Mouse (Mus musculus) brain, embryonic 18.5 days (tissue): ENCODE data around the gene Rnf181.

Source experiments
- DNase-seq: peaks from one replicate; pipeline ENCODE4 v3.0.0-alpha.2; 2012; ENCODE audit warnings: low read depth, low spot score

Rnf181 gene

DNA sequence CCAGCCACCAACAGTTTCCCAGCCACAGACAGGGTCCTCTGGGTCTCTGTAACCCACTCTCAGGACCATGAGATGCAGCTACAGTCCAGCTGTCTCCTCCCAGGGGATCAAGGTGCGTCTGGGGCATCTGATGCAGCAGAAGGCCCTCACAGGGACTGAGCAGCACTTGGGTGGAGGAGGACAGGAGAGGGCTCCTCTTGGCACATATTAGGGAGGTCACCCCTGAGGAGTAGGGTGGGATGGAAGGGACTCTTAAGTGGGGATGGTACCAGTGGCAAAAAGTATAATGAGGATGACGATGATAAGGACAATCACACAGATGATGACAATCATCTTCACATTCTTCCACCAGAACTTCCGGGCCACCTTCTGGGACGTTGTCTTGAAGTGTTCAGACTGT lies 18.5 kb upstream of the Rnf181 start:
- no peak for DNase-seq

DNA sequence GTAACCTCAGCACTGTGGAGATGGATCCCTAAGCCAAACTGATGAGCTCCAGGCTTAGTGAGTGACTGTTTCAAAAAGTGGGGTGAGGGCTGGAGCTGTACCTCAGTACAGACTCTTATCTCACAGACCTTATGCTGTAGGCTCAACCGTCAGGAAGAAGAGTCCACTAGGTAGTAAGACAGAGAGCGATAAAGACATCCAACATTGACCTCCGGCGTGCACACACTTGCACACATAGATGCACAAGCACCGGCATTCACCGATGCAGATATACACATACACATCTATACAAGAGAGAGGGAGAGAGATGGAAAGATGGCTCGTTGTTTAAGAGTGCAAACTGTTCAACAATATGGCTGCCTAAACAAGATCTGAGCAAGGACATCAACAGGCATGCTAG lies 17.2 kb upstream of the Rnf181 start:
- DNase-seq = no peak

DNA sequence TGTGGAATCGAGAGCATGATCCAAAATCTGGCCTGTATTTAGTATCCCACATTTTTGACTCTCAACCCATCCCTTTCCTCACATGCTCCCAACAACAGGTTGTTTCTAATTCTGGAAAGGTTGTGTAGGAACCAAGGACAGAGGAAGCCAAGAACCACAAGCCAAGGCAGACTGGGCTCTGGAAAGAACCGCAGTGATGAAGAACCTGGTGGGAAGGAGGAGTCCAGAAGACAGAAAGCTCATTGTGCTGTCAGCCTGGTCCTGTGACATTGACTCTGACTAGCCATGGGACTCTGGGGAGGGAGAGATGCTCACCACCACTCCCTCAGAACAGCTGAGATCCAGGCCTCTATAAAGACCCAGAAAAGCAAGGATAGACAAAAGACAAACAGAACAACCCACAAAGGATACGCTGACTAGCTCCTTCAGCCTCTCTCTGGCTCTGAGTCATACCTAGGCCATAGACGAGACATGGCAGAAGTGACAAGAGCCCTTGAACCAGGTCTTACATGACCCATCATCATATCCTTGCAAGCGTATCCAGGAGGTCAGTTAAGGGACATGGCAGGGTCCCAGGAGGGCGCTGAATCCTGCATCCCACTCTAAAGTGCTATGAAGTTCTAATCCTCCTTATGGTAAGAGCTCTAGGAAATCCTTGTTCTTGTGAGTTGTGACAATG lies 16.5 kb upstream of the Rnf181 start:
- no peak for DNase-seq

DNA sequence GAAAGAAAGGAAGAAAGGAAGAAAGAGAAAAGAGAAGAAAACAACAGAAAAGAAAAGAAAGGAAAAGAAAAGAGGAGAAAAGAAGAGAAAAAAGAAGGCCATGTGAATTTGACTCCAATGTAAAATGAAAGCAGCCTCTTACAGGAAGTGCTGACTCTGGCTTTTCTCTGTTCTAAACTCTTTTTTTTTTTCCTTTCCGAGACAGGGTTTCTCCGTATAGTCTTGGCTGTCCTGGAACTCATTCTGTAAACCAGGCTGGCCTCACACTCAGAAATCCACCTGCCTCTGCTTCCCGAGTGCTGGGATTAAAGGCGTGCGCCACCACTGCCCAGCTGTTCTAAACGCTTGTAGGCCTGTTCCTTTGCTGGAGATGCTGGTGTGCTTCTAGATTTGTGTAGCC lies 15.7 kb upstream of the Rnf181 start:
- DNase-seq = no peak

DNA sequence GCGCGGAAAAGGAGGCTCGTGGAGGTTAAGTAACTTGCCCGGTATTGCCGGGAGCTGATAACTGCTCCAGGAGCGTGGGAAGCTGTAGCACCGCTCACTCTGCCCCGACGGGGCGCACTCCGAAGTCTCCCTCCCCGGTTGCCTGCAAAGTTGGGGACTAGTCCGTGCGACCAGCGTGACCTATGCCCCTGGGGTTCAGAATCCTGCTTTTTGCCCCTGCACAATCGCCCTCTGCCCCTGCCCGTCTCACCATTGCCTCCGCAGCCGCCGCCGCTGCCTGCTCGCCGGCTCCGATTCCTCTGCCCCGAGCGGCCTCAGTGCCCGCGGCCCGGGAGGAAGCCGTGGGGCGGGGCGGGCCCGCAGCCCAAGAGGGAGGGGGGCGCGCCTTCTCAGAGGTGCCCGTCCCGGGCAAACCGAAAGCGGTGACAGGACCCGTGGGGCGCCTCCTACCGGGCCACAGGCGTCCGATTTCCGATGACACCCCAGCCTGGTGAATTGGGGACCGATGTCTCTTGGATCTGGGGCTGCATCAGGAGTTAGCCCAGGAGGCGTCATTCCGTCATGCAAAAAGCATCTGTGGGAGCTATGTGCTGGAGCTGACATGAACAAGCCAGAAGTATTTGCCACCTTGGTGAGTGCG lies 13.5 kb upstream of the Rnf181 start, which contains the start of gene Vamp5:
Gene Vamp5, minus strand, starts transcription at position 338 of the 640 bp plus-strand sequence.
- DNase-seq = no peak

DNA sequence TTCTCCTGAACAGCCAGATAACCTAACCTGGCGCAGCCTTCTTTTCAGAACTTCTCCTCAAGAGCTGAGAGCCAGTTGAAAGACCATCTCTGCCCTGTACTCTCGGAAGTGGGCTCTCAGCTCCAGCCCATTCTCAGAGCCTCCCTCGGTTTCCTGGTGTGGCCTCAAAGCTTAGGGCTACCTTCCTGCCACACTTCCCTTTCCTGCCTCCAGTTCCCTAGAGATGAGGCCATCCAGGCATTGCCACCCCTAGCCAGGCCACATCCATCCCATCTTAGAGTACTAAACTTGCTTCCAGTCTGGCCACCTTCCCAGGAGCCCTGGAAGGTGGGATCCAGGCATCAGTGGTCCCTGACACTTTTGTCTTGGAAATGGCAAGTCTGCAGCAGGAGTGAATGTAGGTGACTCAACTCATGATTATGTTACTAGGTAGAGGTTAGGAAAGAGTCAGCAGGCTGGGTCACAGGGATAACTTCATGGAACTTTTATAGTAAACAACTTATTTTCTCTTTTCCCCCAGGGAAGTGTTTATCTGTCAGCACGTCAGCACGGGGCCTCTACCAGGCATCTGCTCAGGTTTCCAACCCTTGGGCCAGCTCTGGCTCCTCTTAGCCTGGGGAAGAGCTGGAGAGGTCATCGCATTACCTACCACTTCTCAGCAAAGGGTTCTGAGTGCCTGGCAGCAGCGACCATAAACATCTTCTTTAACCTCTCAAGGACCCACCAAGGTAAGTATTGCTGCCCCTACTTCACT lies 12.8 kb upstream of the Rnf181 start:
- no peak for DNase-seq

DNA sequence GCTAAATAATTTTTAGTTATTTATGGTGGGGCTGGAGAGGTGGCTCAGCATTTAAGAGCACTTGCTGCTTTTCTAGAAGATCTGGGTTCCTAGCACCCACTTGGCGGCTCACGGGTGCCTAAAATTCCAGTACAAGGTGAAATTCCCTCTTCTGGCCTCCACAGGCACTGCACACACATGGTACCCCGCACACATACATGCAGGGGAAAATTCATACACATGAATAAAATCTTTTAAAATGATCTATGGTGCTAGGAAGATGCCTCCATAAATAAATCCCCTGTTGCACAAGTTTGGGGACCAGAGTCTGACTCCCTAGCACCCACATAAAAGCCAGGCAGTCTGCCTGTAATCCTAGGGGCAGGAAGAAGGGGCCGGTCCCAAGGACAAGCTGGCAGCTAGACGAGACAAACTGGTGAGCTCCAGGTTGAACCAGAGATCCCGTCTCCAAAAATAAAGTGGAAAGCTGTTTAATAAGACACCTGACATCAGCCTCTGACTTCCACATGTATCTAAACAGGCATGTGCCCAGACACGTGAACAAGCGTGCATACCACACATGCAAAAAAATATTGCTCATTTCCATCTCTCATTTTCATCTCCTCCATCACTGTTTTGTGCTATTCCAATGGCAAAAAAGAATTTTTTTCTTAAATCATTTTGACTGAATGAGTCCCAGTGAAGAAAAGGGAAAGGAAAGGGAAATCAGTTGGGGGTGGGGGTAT lies 11.9 kb upstream of the Rnf181 start:
- DNase-seq = no peak

DNA sequence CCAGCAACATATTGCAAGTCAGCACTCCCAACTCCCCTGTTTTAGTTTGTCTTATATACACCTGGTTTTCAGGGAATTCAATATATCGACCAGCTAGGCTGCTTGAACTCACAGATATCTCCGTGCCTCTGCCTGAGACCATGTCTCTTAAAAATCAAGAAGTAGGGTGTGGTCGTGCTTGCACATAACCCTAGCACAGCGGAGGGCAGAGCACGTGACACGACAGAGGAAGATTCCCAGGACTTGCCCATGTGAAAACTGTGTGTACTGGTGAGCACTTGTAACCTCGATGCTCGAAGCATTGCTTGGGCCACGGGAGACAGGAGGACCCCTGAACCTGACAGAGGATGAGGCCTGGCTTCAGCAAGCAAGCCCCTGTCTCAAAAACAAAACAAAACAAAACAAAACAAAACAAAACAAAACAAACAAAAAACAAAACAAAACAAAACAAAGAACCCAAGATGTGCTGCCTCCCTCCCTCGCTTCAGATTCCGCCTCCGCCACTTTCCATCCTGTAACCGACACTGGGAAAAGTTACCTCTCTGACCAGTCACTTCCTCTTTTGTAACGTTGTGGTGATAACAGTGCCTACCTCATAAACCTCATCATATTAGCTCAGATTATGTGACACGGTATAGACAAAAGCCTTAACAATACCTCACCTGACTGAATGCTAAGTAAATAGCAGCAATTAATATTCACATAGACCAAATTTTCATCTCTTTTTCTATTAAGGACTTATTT lies 8.2 kb upstream of the Rnf181 start:
- DNase-seq = no peak

DNA sequence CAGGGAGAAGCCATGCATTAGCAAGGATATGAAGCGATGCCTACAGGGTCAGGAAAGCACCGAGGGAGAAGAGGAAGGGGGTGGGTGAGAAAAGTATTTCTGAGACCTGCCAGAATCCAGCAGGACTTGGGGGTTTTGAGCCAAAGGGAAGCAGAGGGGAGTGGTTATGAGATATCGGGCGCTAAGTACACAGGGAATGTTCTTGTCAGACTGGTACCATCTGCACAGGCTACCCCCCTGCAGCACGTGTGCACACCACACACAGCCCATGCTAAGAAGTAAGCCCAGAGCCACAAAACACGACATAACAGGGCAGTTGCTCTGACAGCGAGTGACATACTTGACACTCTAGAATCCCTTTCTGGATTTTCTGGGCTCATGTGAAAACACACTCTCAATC lies 7.5 kb upstream of the Rnf181 start:
- no peak for DNase-seq

DNA sequence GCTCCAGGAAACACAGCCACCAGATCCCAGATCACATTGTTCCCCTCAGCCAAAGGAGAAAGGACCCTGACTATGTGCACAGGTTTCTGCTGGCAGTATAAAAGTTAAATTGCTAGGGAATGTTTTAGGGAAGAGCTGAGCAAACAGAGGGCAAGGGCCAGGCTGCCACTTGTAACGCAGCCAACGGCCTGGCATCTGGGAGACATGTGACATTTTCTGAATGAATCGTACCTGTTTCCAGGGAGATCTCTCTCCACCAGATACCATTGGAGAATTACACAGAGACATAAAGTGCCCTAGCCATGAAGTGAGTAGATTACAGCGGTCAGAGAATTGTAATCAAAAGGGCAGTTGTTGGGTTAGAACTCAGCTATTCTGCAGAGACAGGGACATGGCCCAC lies 6.4 kb upstream of the Rnf181 start:
- DNase-seq = no peak

DNA sequence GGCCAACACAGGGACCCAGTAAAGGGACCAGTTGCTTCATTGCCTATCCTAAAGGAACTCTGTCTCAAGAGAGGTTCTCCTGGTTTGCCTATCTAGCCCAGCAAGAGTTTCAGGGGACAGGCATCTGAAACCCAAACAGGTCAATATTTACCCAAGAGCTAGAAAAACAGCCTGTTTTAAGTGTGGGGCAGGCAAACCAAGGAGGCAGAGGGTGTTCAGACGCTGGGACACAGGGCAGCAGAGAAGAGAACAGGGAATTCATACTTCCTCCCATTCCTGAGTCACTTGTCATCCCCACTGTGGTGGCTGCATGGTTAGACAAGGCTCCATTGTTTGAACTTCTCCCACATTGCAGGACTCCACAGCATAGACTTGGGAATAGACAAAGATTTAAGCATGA lies 4.8 kb upstream of the Rnf181 start:
- no peak for DNase-seq

DNA sequence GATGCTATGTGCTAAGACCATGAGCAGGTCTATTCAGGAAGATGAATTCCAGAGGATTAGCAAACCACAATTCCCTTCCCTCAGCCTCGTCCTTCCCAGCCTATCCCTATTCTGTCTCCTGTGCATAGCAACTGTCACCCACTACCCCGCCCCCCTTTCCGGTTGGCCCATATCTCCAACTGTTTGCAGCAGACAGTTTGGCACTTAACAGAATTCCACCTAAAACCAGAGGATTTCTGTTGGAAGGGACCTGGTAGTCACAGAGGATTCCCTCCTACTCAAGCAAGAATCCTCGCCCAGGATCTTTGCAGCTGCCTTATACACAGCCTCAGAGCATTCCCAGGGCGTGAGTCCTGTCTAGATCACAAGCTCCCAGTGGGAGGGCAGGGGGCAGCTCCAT lies 4.4 kb upstream of the Rnf181 start:
- DNase-seq = no peak

DNA sequence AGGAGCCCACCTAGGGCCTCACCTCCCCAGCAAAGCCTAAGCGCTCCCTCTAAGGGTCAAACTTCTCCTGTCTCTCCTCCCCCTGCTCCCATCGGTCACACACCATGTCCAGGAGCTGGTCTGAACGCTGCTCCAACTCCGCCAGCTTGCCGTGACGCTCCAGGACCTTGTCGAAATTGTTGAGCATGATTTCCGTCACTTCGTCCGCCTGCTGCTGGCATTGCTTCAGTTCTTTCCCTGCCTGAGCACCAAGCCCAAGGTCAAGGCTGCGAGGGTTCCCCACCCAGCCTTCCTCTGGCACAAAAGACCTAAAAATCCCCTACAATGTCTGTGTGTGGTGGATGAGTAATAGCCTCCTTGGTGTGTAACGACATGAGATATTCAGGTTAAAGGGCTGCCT lies 3.3 kb upstream of the Rnf181 start:
- no peak for DNase-seq

DNA sequence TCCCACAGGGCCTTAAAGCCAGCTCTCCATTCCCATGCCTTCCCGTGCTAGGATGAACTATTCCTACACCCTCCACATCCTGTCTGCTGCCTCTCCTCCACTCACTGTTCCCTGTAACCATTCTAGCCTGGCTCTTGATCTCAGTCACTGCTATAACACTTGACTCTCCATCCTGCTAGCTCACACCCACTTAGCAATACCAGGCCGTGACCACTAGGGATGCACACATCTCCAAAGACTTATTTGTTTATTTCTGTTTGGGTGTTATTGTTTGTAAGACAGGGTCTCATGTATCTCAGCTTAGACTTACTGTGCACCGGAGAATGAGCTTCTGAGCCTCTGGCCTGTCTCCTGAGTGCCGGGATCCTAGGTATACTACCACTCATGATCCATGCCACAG lies 2.8 kb upstream of the Rnf181 start:
- no peak for DNase-seq

DNA sequence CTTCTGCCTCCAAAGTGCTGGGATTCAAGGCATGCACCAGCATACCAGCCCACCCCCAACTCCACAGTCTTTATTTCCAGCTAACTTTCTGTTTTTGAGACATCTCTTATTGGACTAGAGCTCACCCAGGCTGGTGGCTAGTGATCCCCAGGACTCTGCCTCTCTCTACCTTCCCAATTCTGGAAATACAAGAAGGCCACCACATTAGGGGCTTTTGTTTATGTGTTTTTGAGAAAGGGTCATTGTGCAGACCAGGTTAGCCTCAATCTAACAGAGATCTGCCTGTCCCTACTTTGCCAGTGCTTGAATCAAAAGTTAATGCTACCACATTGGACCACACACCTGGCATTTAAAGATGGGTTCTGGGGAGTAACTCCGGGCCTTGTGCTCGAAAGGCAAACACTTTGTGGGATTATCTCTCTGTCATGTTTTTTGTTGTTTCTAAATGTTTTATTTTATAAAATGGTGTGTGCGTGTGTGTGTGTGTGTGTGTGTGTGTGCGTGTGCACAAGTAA lies 761 bp upstream of the Rnf181 start:
- DNase-seq = no peak

DNA sequence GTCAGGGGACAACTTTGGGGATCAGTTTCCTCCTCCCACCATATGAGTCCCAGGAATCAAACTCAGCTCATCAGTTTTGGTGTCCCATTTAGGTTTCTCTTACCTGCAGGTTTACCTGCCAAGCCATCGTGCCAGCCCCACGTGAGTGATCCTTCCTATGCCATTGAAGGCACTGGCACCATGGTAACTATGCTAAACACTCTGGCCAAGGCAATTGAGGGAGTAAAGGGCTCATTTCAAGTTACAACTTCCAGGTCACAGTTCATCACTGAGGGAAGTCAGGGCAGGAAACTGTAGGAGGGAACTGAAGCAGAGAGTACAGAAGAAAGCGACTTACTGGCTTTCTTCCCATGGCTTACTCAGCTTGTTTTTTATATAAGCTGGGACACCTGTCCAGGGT lies 452 bp downstream of the Rnf181 start:
- no peak for DNase-seq

DNA sequence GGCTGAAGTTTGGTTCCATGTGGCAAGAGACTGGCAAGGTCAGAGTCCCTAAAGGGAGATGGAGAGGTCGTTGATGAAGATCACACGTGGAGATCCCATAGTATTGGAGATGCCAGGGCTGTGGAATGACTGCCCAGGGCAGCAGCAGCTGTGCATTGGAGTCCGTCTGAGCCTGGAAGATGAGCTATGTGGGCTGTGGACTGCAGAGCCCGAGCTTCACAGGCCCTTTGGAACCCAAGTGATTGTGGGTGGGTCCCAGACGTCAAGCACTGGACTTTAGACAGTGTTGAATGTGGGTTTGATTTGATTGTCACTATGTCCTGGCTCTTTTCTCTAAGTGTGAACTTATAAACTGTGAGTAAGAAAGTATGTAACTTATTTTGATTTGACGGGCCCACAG lies 1.8 kb downstream of the Rnf181 start:
- no peak for DNase-seq

DNA sequence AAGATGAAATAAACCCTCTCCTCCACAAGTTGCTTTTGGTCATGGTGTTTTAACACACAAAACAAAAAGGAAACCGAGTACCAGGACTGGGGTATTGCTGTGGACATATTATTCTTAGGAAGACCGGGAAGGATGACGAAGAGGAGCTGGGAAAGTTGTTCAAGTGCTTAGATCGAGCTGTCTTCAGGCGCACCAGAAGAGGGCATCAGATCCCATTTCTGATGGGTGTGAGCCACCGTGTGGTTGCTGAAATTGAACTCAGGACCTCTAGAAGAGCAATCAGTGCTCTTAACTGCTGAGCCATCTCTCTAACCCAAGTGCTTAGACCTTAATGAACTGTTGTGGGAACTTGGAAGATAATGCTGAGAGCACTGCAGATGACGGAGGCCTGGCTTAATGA lies 2.7 kb downstream of the Rnf181 start:
- DNase-seq = no peak

DNA sequence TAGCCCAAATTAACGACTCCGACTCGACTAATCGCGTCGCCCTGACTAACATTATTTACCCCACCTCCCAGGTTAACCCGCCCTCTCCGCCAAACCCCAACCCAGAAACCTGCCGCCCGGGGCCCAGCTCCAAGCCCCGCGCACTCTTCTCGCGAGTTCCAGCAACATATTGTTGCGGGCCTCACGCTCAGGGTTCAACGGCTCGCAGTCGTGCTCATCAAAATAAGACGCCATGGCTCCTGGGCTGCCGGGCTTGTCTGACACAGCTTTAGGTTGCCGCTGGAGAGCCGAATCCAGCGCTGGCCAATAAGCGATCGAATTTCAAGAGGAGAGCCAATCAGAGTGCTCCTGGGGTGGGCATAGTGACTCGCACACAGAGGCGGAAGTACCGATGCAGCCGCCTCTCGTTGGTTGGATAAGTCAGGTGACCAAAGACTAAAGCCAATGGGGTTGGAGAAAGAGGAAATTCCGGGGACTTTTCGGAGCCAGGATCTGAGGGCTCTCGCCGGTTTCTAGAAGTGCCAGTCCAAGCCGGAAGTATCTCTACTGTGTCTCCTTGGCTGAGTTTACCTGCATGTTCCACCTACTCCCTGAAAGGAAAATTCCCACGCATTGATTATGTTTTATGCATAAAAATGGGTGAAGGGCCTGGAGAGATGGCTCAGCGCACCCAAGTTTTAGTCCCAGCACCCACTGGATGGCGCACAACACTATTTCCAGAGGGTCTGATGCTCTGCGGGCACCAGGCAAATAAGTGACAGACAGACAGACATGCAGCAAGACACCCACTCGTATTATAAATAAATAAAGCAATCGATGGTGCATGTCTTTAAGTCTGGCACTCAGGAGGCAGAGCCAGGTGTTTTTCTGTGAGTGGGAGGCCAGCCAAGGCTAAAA lies 4.4 kb downstream of the Rnf181 start:
- DNase-seq = peak; percentile 96

DNA sequence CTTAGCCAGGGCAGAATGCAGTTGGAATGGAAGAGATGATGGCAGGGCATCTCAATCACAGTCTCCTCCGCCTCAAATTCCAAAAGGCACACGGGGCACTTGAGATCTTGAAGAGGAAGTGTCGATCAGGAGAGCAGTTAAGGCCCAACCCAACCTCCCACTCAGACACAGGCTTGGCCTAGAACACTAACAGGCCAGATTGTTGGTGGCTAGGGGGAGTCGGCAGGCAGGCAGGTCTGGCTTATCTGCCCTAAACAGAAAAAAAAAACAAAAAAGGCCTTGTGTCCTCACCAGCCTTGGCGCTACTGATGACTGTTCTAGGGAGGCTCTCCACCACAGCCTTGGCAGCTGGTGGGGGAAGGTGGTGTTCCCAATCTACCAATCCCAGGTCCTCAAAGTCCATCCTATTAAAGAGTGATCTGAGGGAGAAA lies 5.6 kb downstream of the Rnf181 start:
- DNase-seq = no peak
